Mouse (Mus musculus) stomach, postnatal 0 days (tissue): ENCODE measurements around the gene Tanc1. TPM values are rescaled to one million over a fixed set of nuclear protein-coding genes. Genes with fewer than 3 reads are reported as not detected.
A peak's percentile ranks its signal among the peaks of the same experiment; 100 is the strongest.

Experiments
- ATAC-seq: fragments of 200-750 bp; cut with Nextera tagmentation; 2 replicates; pipeline ENCODE4 v1.8.0; 2017; ENCODE audit not compliant: low FRiP score, low TSS enrichment
- DNase-seq: peaks from one replicate; pipeline ENCODE4 v3.0.0-alpha.2; 2016; ENCODE audit warnings: low spot score
- H3K27ac ChIP-seq: fragments of 300-500 bp; sonication (generic); replicated peaks from 2 replicates; pipeline ENCODE4 v1.5.1; 2014; ENCODE audit warnings: mild to moderate bottlenecking, control low read depth
- H3K27me3 ChIP-seq: fragments of 300-500 bp; sonication (generic); 2 replicates; pipeline ENCODE4 v1.6.1; 2014; ENCODE audit warnings: low read length; ENCODE audit not compliant: control insufficient read depth, insufficient read depth
- H3K36me3 ChIP-seq: fragments of 300-500 bp; sonication (generic); 2 replicates; pipeline ENCODE4 v1.6.1; 2014; ENCODE audit warnings: low read length, mixed read lengths; ENCODE audit not compliant: control insufficient read depth, insufficient read depth
- H3K4me1 ChIP-seq: fragments of 300-500 bp; sonication (generic); replicated peaks from 2 replicates; pipeline ENCODE4 v1.6.1; 2014; ENCODE audit warnings: antibody characterized with exemption; ENCODE audit not compliant: control insufficient read depth, insufficient read depth
- H3K4me2 ChIP-seq: fragments of 300-500 bp; sonication (generic); replicated peaks from 2 replicates; pipeline ENCODE4 v1.6.1; 2014; ENCODE audit warnings: low read depth, mild to moderate bottlenecking, control low read depth, moderate library complexity
- H3K4me3 ChIP-seq: fragments of 300-500 bp; sonication (generic); 2 replicates; pipeline ENCODE4 v1.5.1; 2014; ENCODE audit warnings: low read depth, low read length, control low read depth
- H3K9ac ChIP-seq: fragments of 300-500 bp; sonication (generic); 2 replicates; pipeline ENCODE4 v1.6.1; 2014; ENCODE audit warnings: mild to moderate bottlenecking, low read length, control low read depth, mixed read lengths
- H3K9me3 ChIP-seq: fragments of 300-500 bp; sonication (generic); 2 replicates; pipeline ENCODE4 v1.6.1; 2016; ENCODE audit warnings: low read length; ENCODE audit not compliant: control insufficient read depth
- CTCF ChIP-seq: IDR thresholded peaks from 2 replicates; pipeline ENCODE4 v1.5.1; 2016; ENCODE audit warnings: antibody characterized with exemption, low read depth, mild to moderate bottlenecking, moderate library complexity
- EP300 ChIP-seq: optimal IDR thresholded peaks from 2 replicates; pipeline ENCODE3; 2016; ENCODE audit warnings: antibody characterized with exemption
- WGBS: fragments of 180-500 bp; shearing (Covaris S2); extraction: QIAGEN DNeasy Blood & Tissue Kit; methylation state at CpG from one replicate; pipeline ENCODE4 v1.1.7; 2014; 5-methylcytosine and 5-hydroxymethylcytosine counted together
- polyA plus RNA-seq: library from polyadenylated mRNA; unstranded; fragments of >200 nt; fragmentation: Nextera tagmentation; extraction: Ambion mirVana; gene quantifications from 2 replicates; pipeline ENCODE4 v1.2.1, GENCODE M21; 2015

The Tanc1 gene
- polyA plus RNA-seq, 1 experiment from 2014 or later: 13.4 TPM

- WGBS: 90% methylated on average over 15 of the region's 15 CpGs
- Histone ChIP-seq H3K27me3 (no peaks in the 10 kb centered on the region), H3K36me3 (peaks cover 15% of the 10 kb centered on the region; the same call in 1 of the 2 replicates), H3K4me3 (no peak overlapping the region), H3K9me3 (no peaks in the 10 kb centered on the region), H3K27ac (no peak overlapping the region), H3K9ac (no peak overlapping the region), H3K4me2 (no peak overlapping the region), H3K4me1 (no peaks in the 10 kb centered on the region)
- TF ChIP-seq CTCF: no peak
- TF ChIP-seq EP300: no peak
- ATAC-seq (no peak), DNase-seq (no peak)
These were observed 208.2 kb downstream of the Tanc1 start for GRCm38 (mm10) chr2:59820088-59820487.

GRCm38 (mm10) chr2:59821044-59821443 lies 209.2 kb downstream of the Tanc1 start:
- TF ChIP-seq CTCF: no peak
- TF ChIP-seq EP300: no peak
- Histone ChIP-seq H3K27ac (no peak overlapping the region), H3K9me3 (no peaks in the 10 kb centered on the region), H3K27me3 (no peaks in the 10 kb centered on the region), H3K4me1 (no peaks in the 10 kb centered on the region), H3K36me3 (peaks cover 15% of the 10 kb centered on the region; the same call in 1 of the 2 replicates), H3K9ac (no peak overlapping the region), H3K4me3 (no peak overlapping the region), H3K4me2 (no peak overlapping the region)
- WGBS: 76% methylated on average over 2 of the region's 2 CpGs
- ATAC-seq (no peak), DNase-seq (no peak)

GRCm38 (mm10) chr2:59824289-59824688 lies 212.4 kb downstream of the Tanc1 start:
- Histone ChIP-seq H3K4me2 (no peak overlapping the region), H3K27me3 (no peaks in the 10 kb centered on the region), H3K36me3 (peaks cover 7% of the 10 kb centered on the region; the same call in 1 of the 2 replicates), H3K9ac (no peak overlapping the region), H3K4me3 (no peak overlapping the region), H3K9me3 (no peaks in the 10 kb centered on the region), H3K27ac (0 out of 2 replicates have a peak overlapping the region, but pooled peaks have one; percentile 24), H3K4me1 (0 out of 2 replicates have a peak, but pooled peaks cover under 1% of the 10 kb centered on the region)
- no peak for TF ChIP-seq EP300
- TF ChIP-seq CTCF: no peak
- WGBS: 58% methylated on average over 8 of the region's 8 CpGs
- ATAC-seq (peak; percentile 34; the same call in 1 of the 2 replicates), DNase-seq (no peak)

GRCm38 (mm10) chr2:59825380-59825779 lies 213.5 kb downstream of the Tanc1 start:
- Histone ChIP-seq H3K9me3 (no peaks in the 10 kb centered on the region), H3K4me1 (peaks cover 5% of the 10 kb centered on the region; the same call in 1 of the 2 replicates), H3K4me2 (no peak overlapping the region), H3K27ac (no peak overlapping the region), H3K27me3 (no peaks in the 10 kb centered on the region), H3K9ac (no peak overlapping the region), H3K36me3 (peaks cover 10% of the 10 kb centered on the region; the same call in 1 of the 2 replicates), H3K4me3 (no peak overlapping the region)
- TF ChIP-seq CTCF: no peak
- TF ChIP-seq EP300: no peak
- DNase-seq: no peak
- WGBS: 88% methylated on average over 4 of the region's 4 CpGs
- ATAC-seq: no peak

- WGBS: 59% methylated on average over 11 of the region's 11 CpGs
- H3K36me3 ChIP-seq: peaks cover 12% of the 10 kb centered on the region; the same call in 1 of the 2 replicates
- no peaks in the 10 kb centered on the region for H3K9me3 ChIP-seq
- H3K4me3 ChIP-seq: no peak overlapping the region
- no peak overlapping the region; the same call in 1 of the 2 replicates for H3K27ac ChIP-seq
- no peaks in the 10 kb centered on the region for H3K27me3 ChIP-seq
- H3K4me1 ChIP-seq: peaks cover 5% of the 10 kb centered on the region; the same call in 1 of the 2 replicates
- H3K9ac ChIP-seq: no peak overlapping the region
- H3K4me2 ChIP-seq: no peak overlapping the region
- no peak for ATAC-seq
- TF ChIP-seq CTCF (no peak), EP300 (no peak)
- no peak for DNase-seq
These were observed 216.3 kb downstream of the Tanc1 start for GRCm38 (mm10) chr2:59828103-59828655.
